Mouse (Mus musculus): ENCODE measurements around the gene Pofut2. TPM values are rescaled to one million over a fixed set of nuclear protein-coding genes. Genes with fewer than 3 reads are reported as not detected.

Pofut2 gene
- 62.3 and 69.6 TPM in 2 replicates for polyA plus RNA-seq (2015; fragmentation: Nextera tagmentation; extraction: Ambion mirVana)

- peak; percentile 99 for ATAC-seq (ENCODE audit: low read depth)
- H3K27ac ChIP-seq (replicated peaks) = peak within 1 kb of the TSS; percentile 87
Measured at GRCm38 (mm10) chr10:77258704-77259621, at the start of gene Pofut2. Gene Pofut2 (plus strand): TSS chr10:77259218.

GRCm38 (mm10) chr10:77209261-77209660 lies 49.8 kb upstream of the Pofut2 start:
- Histone ChIP-seq H3K36me3 (no peaks in the 10 kb centered on the region), H3K9me3 (no peaks in the 10 kb centered on the region), H3K9ac (no peak overlapping the region), H3K4me1 (replicated peaks) (peaks cover 24% of the 10 kb centered on the region), H3K27me3 (no peaks in the 10 kb centered on the region), H3K27ac (replicated peaks) (no peak overlapping the region), H3K4me3 (no peak overlapping the region), H3K4me2 (no peak overlapping the region)
- 60% methylated on average over 5 of the region's 5 CpGs for WGBS
- no peak; the same call in 1 of the 2 replicates for ATAC-seq (ENCODE audit: low read depth)

More at GRCm38 (mm10) chr10:77258704-77259621, at the start of gene Pofut2:
- H3K36me3 ChIP-seq = peaks cover 35% of the 10 kb centered on the region
- WGBS = under 1% methylated on average over 81 of the region's 81 CpGs
- H3K27me3 ChIP-seq = no peaks in the 10 kb centered on the region
- peak within 1 kb of the TSS; percentile 72 for H3K4me3 ChIP-seq
- H3K9me3 ChIP-seq = no peaks in the 10 kb centered on the region
- H3K4me2 ChIP-seq = peak within 1 kb of the TSS; percentile 78
- H3K9ac ChIP-seq = peak within 1 kb of the TSS; percentile 89
- H3K4me1 ChIP-seq (replicated peaks) = peaks cover 27% of the 10 kb centered on the region

GRCm38 (mm10) chr10:77210666-77211065 lies 48.4 kb upstream of the Pofut2 start:
- no peaks in the 10 kb centered on the region for H3K36me3 ChIP-seq
- no peaks in the 10 kb centered on the region for H3K9me3 ChIP-seq
- no peak overlapping the region for H3K4me2 ChIP-seq
- H3K4me3 ChIP-seq = no peak overlapping the region
- no peak overlapping the region for H3K9ac ChIP-seq
- peaks cover 21% of the 10 kb centered on the region for H3K4me1 ChIP-seq (replicated peaks)
- H3K27ac ChIP-seq (replicated peaks) = no peak overlapping the region
- H3K27me3 ChIP-seq = no peaks in the 10 kb centered on the region
- no peak for ATAC-seq (ENCODE audit: low read depth)
- WGBS = 89% methylated on average over 3 of the region's 3 CpGs

- Histone ChIP-seq H3K4me2 (no peak overlapping the region), H3K4me3 (no peak overlapping the region), H3K27ac (replicated peaks) (peak overlapping the region; percentile 38), H3K27me3 (no peaks in the 10 kb centered on the region), H3K9me3 (no peaks in the 10 kb centered on the region), H3K4me1 (replicated peaks) (peaks cover 22% of the 10 kb centered on the region), H3K36me3 (no peaks in the 10 kb centered on the region), H3K9ac (no peak overlapping the region)
- WGBS = 70% methylated on average over 11 of the region's 11 CpGs
- no peak for ATAC-seq (ENCODE audit: low read depth)
Measured at GRCm38 (mm10) chr10:77211116-77211570, 47.9 kb upstream of the Pofut2 start.

- ATAC-seq (ENCODE audit: low read depth) = no peak
- Histone ChIP-seq H3K9me3 (no peaks in the 10 kb centered on the region), H3K4me3 (no peak overlapping the region), H3K36me3 (no peaks in the 10 kb centered on the region), H3K27me3 (no peaks in the 10 kb centered on the region), H3K4me1 (replicated peaks) (peaks cover 14% of the 10 kb centered on the region), H3K9ac (no peak overlapping the region), H3K4me2 (no peak overlapping the region), H3K27ac (replicated peaks) (no peak overlapping the region)
- 80% methylated on average over 6 of the region's 6 CpGs for WGBS
Measured at GRCm38 (mm10) chr10:77212354-77213120, 46.5 kb upstream of the Pofut2 start.

- no peaks in the 10 kb centered on the region for H3K27me3 ChIP-seq
- peaks cover 14% of the 10 kb centered on the region for H3K4me1 ChIP-seq (replicated peaks)
- 92% methylated on average over 5 of the region's 5 CpGs for WGBS
- H3K4me2 ChIP-seq = no peak overlapping the region
- no peak for ATAC-seq (ENCODE audit: low read depth)
- no peak overlapping the region for H3K4me3 ChIP-seq
- H3K27ac ChIP-seq (replicated peaks) = no peak overlapping the region
- no peak overlapping the region for H3K9ac ChIP-seq
- H3K36me3 ChIP-seq = no peaks in the 10 kb centered on the region
- no peaks in the 10 kb centered on the region for H3K9me3 ChIP-seq
Measured at GRCm38 (mm10) chr10:77213483-77213882, 45.5 kb upstream of the Pofut2 start.

- WGBS = 72% methylated on average over 8 of the region's 8 CpGs
- ATAC-seq (ENCODE audit: low read depth) = no peak
- no peak overlapping the region for H3K4me2 ChIP-seq
Measured at GRCm38 (mm10) chr10:77214586-77214985, 44.4 kb upstream of the Pofut2 start.

GRCm38 (mm10) chr10:77215641-77216040 lies 43.4 kb upstream of the Pofut2 start:
- Histone ChIP-seq H3K9me3 (no peaks in the 10 kb centered on the region), H3K27ac (replicated peaks) (peak overlapping the region; percentile 9; the same call in 1 of the 2 replicates), H3K27me3 (no peaks in the 10 kb centered on the region), H3K9ac (no peak overlapping the region), H3K4me2 (no peak overlapping the region), H3K4me3 (no peak overlapping the region), H3K4me1 (replicated peaks) (peaks cover 14% of the 10 kb centered on the region), H3K36me3 (no peaks in the 10 kb centered on the region)
- 70% methylated on average over 4 of the region's 4 CpGs for WGBS
- ATAC-seq (ENCODE audit: low read depth) = no peak

More at GRCm38 (mm10) chr10:77214586-77214985, 44.4 kb upstream of the Pofut2 start:
- Histone ChIP-seq H3K4me3 (no peak overlapping the region), H3K27ac (replicated peaks) (no peak overlapping the region), H3K9me3 (no peaks in the 10 kb centered on the region), H3K4me1 (replicated peaks) (peaks cover 14% of the 10 kb centered on the region), H3K9ac (no peak overlapping the region), H3K27me3 (no peaks in the 10 kb centered on the region), H3K36me3 (no peaks in the 10 kb centered on the region)

- Histone ChIP-seq H3K4me2 (no peak overlapping the region), H3K9ac (no peak overlapping the region), H3K4me3 (no peak overlapping the region), H3K36me3 (no peaks in the 10 kb centered on the region), H3K27me3 (no peaks in the 10 kb centered on the region), H3K4me1 (replicated peaks) (peaks cover 10% of the 10 kb centered on the region), H3K9me3 (no peaks in the 10 kb centered on the region), H3K27ac (replicated peaks) (no peak overlapping the region)
- ATAC-seq (ENCODE audit: low read depth) = no peak
- 87% methylated on average over 2 of the region's 2 CpGs for WGBS
Measured at GRCm38 (mm10) chr10:77216313-77216712, 42.7 kb upstream of the Pofut2 start.

GRCm38 (mm10) chr10:77217155-77217731 lies 41.8 kb upstream of the Pofut2 start:
- no peak for ATAC-seq (ENCODE audit: low read depth)
- Histone ChIP-seq H3K9me3 (no peaks in the 10 kb centered on the region), H3K4me3 (no peak overlapping the region), H3K27ac (replicated peaks) (no peak overlapping the region), H3K36me3 (no peaks in the 10 kb centered on the region), H3K4me2 (no peak overlapping the region), H3K27me3 (no peaks in the 10 kb centered on the region), H3K9ac (no peak overlapping the region), H3K4me1 (replicated peaks) (peaks cover 7% of the 10 kb centered on the region)
- 80% methylated on average over 6 of the region's 6 CpGs for whole genome bisulfite sequencing

GRCm38 (mm10) chr10:77218059-77218458 lies 41.0 kb upstream of the Pofut2 start:
- Histone ChIP-seq H3K27me3 (no peaks in the 10 kb centered on the region), H3K9ac (no peak overlapping the region), H3K9me3 (no peaks in the 10 kb centered on the region), H3K4me3 (no peak overlapping the region), H3K36me3 (no peaks in the 10 kb centered on the region), H3K4me2 (no peak overlapping the region), H3K4me1 (replicated peaks) (peaks cover 7% of the 10 kb centered on the region), H3K27ac (replicated peaks) (no peak overlapping the region)
- WGBS = 90% methylated on average over 4 of the region's 4 CpGs
- ATAC-seq (ENCODE audit: low read depth) = no peak

Measured in neural tube, embryonic 13.5 days (tissue).